8 mouse cellular contexts compared by ENCODE assay signal in genomic region chr1:179477157-179477902, GRCm38 (mm10). TPM values are rescaled to one million over a fixed set of nuclear protein-coding genes. Genes with fewer than 3 reads are reported as not detected.
DNase-seq lines count a peak whose midpoint lies in the region.

No protein-coding gene starts in this region.

- intact Hi-C loops in heart, postnatal 36 days (cut with DNase I) = loop anchor here (1.0 to 5.0 kb wide), 4 partner anchors 165 to 950 kb away; no protein-coding TSS in a partner anchor

- peak; percentile 61 for DNase-seq in gastrocnemius, adult 18-20 months (ENCODE audit: low spot score)
- DNase-seq in gastrocnemius, postnatal 4 days (ENCODE audit: low spot score in 2 of 2) = no peak
- DNase-seq in T-cell, adult 2 months (ENCODE audit: low spot score) = peak; percentile 25
- peak; percentile 83 for DNase-seq in embryo, embryonic 10.5 days (ENCODE audit: low spot score)
- peak; percentile 38 to 50 for DNase-seq in heart, postnatal 36 days
- DNase-seq in layer of hippocampus, adult 11-12 months (ENCODE audit: low spot score) = peak; percentile 71
- peak; percentile 63 for DNase-seq in lung, postnatal 25 days (ENCODE audit: low spot score)
- peak; percentile 65 to 76 for DNase-seq in right cerebral cortex, postnatal 10 days (ENCODE audit: low spot score in 2 of 2)

RNA-seq across cellular contexts. Expression of gene Smyd3, which starts 40.5 kb away (rescaled TPM):
- 1 to 10 TPM; 5.1 to 5.2 TPM for total RNA-seq in gastrocnemius, adult 18-20 months (2021)
- total RNA-seq in gastrocnemius, postnatal 4 days (2021) = 1 to 10 TPM; 7.8 TPM
- total RNA-seq in heart, postnatal 36 days (2021) = 1 to 10 TPM; 6.9 to 7.2 TPM

Comparison
In these comparisons a context has a peak if more than half of its experiments do, and no peak if none do; other contexts are left out.
1. DNase-seq: peak in gastrocnemius, adult 18-20 months (single experiment), T-cell, adult 2 months (single experiment), embryo, embryonic 10.5 days (single experiment), heart, postnatal 36 days (2 of 2), layer of hippocampus, adult 11-12 months (single experiment), lung, postnatal 25 days (single experiment) and right cerebral cortex, postnatal 10 days (2 of 2); none in gastrocnemius, postnatal 4 days (0 of 2).